Mouse (Mus musculus) neural tube, embryonic 11.5 days (tissue): ENCODE results near the gene Psip1. TPM values are rescaled to one million over a fixed set of nuclear protein-coding genes. Genes with fewer than 3 reads are reported as not detected.
"Not testable (repeated sequence)": the region's sequence is repeated elsewhere in the genome, so short reads cannot be mapped to it uniquely, and the experiment has no call there.

Experiments
- ATAC-seq: fragments of 200-750 bp; cut with Nextera tagmentation; 2 replicates; pipeline ENCODE4 v1.8.0; 2017; ENCODE audit warnings: moderate number of reproducible peaks, mild to moderate bottlenecking, moderate TSS enrichment, moderate library complexity; ENCODE audit not compliant: insufficient read depth, low FRiP score, low TSS enrichment
- DNase-seq: peaks from one replicate; pipeline ENCODE4 v3.0.0-alpha.2; 2015; ENCODE audit warnings: low spot score
- H3K27ac ChIP-seq: fragments of 300-500 bp; sonication (generic); 2 replicates; pipeline ENCODE4 v1.5.1; 2014; ENCODE audit warnings: low read depth, mild to moderate bottlenecking, low read length
- H3K27me3 ChIP-seq: fragments of 300-500 bp; sonication (generic); 2 replicates; pipeline ENCODE4 v1.6.1; 2014; ENCODE audit warnings: mild to moderate bottlenecking, low read length, mixed read lengths; ENCODE audit not compliant: control insufficient read depth, insufficient read depth
- H3K36me3 ChIP-seq: fragments of 300-500 bp; sonication (generic); 2 replicates; pipeline ENCODE4 v1.6.1; 2014; ENCODE audit warnings: mild to moderate bottlenecking, low read length, moderate library complexity, mixed read lengths; ENCODE audit not compliant: control insufficient read depth, insufficient read depth
- H3K4me1 ChIP-seq: fragments of 300-500 bp; sonication (generic); 2 replicates; pipeline ENCODE4 v1.6.1; 2014; ENCODE audit warnings: low read length, mixed read lengths; ENCODE audit not compliant: control insufficient read depth, insufficient read depth
- H3K4me2 ChIP-seq: fragments of 300-500 bp; sonication (generic); 2 replicates; pipeline ENCODE4 v1.6.1; 2014; ENCODE audit warnings: low read depth, mild to moderate bottlenecking, moderate library complexity
- H3K4me3 ChIP-seq: fragments of 300-500 bp; sonication (generic); 2 replicates; pipeline ENCODE4 v1.5.1; 2014; ENCODE audit warnings: low read depth, low read length
- H3K9ac ChIP-seq: fragments of 300-500 bp; sonication (generic); 2 replicates; pipeline ENCODE4 v1.6.1; 2014; ENCODE audit warnings: mild to moderate bottlenecking, low read length
- H3K9me3 ChIP-seq: fragments of 300-500 bp; sonication (generic); 2 replicates; pipeline ENCODE4 v1.6.1; 2016; ENCODE audit warnings: low read length; ENCODE audit not compliant: control insufficient read depth
- WGBS: fragments of 180-500 bp; shearing (Covaris S2); extraction: QIAGEN DNeasy Blood & Tissue Kit; methylation state at CpG from one replicate; pipeline ENCODE4 v1.1.7; 2014; 5-methylcytosine and 5-hydroxymethylcytosine counted together
- polyA plus RNA-seq: library from polyadenylated mRNA; unstranded; fragments of >200 nt; fragmentation: Nextera tagmentation; extraction: Ambion mirVana; gene quantifications from 2 replicates; pipeline ENCODE4 v1.2.1, GENCODE M21; 2014

Psip1 gene
- 348 and 360 TPM in 2 replicates for polyA plus RNA-seq

- peak within 1 kb of the TSS; percentile 98 for H3K27ac ChIP-seq
- DNase-seq (peak; percentile 92), ATAC-seq (peak; percentile 95)
- WGBS: 0% methylated on average over 58 of the region's 86 CpGs
- H3K27me3 ChIP-seq: no peaks in the 10 kb centered on the region
- peaks cover 14% of the 10 kb centered on the region; the same call in 1 of the 2 replicates for H3K4me1 ChIP-seq
- peak within 1 kb of the TSS; percentile 97 for H3K9ac ChIP-seq
- peak within 1 kb of the TSS; percentile 65 for H3K4me2 ChIP-seq
- peaks cover 3% of the 10 kb centered on the region; the same call in 1 of the 2 replicates for H3K36me3 ChIP-seq
- H3K4me3 ChIP-seq: peak within 1 kb of the TSS; percentile 96
- no peaks in the 10 kb centered on the region for H3K9me3 ChIP-seq
These were observed at the start of gene Psip1 for GRCm38 (mm10) chr4:83486117-83486901. Psip1 (minus strand) TSS chr4:83486459.

GRCm38 (mm10) chr4:83534024-83534423 lies 47.8 kb upstream of the Psip1 start:
- DNase-seq: no peak
- no peaks in the 10 kb centered on the region for H3K9me3 ChIP-seq
- 35% methylated on average over 7 of the region's 7 CpGs for WGBS
- no peaks in the 10 kb centered on the region for H3K4me1 ChIP-seq
- H3K9ac ChIP-seq: no peak overlapping the region
- no peak overlapping the region for H3K4me3 ChIP-seq
- H3K27ac ChIP-seq: no peak overlapping the region
- no peaks in the 10 kb centered on the region for H3K36me3 ChIP-seq
- H3K27me3 ChIP-seq: no peaks in the 10 kb centered on the region
- no peak overlapping the region for H3K4me2 ChIP-seq
- no peak for ATAC-seq

- Histone ChIP-seq H3K4me2 (no peak overlapping the region), H3K4me1 (no peaks in the 10 kb centered on the region), H3K27me3 (no peaks in the 10 kb centered on the region), H3K36me3 (no peaks in the 10 kb centered on the region), H3K9ac (no peak overlapping the region), H3K4me3 (no peak overlapping the region), H3K9me3 (no peaks in the 10 kb centered on the region), H3K27ac (no peak overlapping the region)
- WGBS: 68% methylated on average over 9 of the region's 9 CpGs
- DNase-seq (no peak), ATAC-seq (no peak)
These were observed 47.1 kb upstream of the Psip1 start for GRCm38 (mm10) chr4:83533168-83533911.

GRCm38 (mm10) chr4:83530060-83530459 lies 43.8 kb upstream of the Psip1 start:
- not testable (repeated sequence) for H3K27me3 ChIP-seq, H3K36me3 ChIP-seq, H3K4me1 ChIP-seq, H3K4me2 ChIP-seq, H3K9ac ChIP-seq, H3K4me3 ChIP-seq, H3K27ac ChIP-seq, ATAC-seq, DNase-seq, H3K9me3 ChIP-seq
- 79% methylated on average over 4 of the region's 4 CpGs for WGBS

GRCm38 (mm10) chr4:83527921-83528320 lies 41.7 kb upstream of the Psip1 start:
- peaks cover 11% of the 10 kb centered on the region for H3K4me1 ChIP-seq
- ATAC-seq (no peak), DNase-seq (no peak)
- no peaks in the 10 kb centered on the region for H3K9me3 ChIP-seq
- no peak overlapping the region for H3K9ac ChIP-seq
- H3K27ac ChIP-seq: no peak overlapping the region
- no peaks in the 10 kb centered on the region for H3K36me3 ChIP-seq
- H3K27me3 ChIP-seq: no peaks in the 10 kb centered on the region
- no peak overlapping the region for H3K4me3 ChIP-seq
- no peak overlapping the region for H3K4me2 ChIP-seq

- H3K9ac ChIP-seq: no peak overlapping the region
- no peak overlapping the region for H3K27ac ChIP-seq
- ATAC-seq (no peak), DNase-seq (no peak)
- H3K36me3 ChIP-seq: no peaks in the 10 kb centered on the region
- WGBS: 66% methylated on average over 6 of the region's 6 CpGs
- H3K4me2 ChIP-seq: no peak overlapping the region
- no peaks in the 10 kb centered on the region for H3K27me3 ChIP-seq
- no peaks in the 10 kb centered on the region for H3K9me3 ChIP-seq
- H3K4me3 ChIP-seq: no peak overlapping the region
- H3K4me1 ChIP-seq: peaks cover 11% of the 10 kb centered on the region
These were observed 40.7 kb upstream of the Psip1 start for GRCm38 (mm10) chr4:83526988-83527334.

GRCm38 (mm10) chr4:83526270-83526987 lies 40.2 kb upstream of the Psip1 start:
- H3K27me3 ChIP-seq: no peaks in the 10 kb centered on the region
- WGBS: 5% methylated on average over 13 of the region's 13 CpGs
- H3K9ac ChIP-seq: no peak overlapping the region
- no peaks in the 10 kb centered on the region for H3K36me3 ChIP-seq
- H3K4me1 ChIP-seq: peaks cover 11% of the 10 kb centered on the region
- H3K9me3 ChIP-seq: no peaks in the 10 kb centered on the region
- ATAC-seq: no peak
- no peak overlapping the region for H3K27ac ChIP-seq
- H3K4me3 ChIP-seq: peak overlapping the region; percentile 59
- no peak for DNase-seq
- peak overlapping the region; percentile 69 for H3K4me2 ChIP-seq

GRCm38 (mm10) chr4:83525690-83526055 lies 39.4 kb upstream of the Psip1 start:
- peak overlapping the region; percentile 88 for H3K9ac ChIP-seq
- H3K4me3 ChIP-seq: peak overlapping the region; percentile 59
- peaks cover 11% of the 10 kb centered on the region for H3K4me1 ChIP-seq
- 0 out of 2 replicates have a peak overlapping the region, but pooled peaks have one; percentile 29 for H3K27ac ChIP-seq
- no peaks in the 10 kb centered on the region for H3K36me3 ChIP-seq
- peak overlapping the region; percentile 69 for H3K4me2 ChIP-seq
- no peaks in the 10 kb centered on the region for H3K27me3 ChIP-seq
- no peaks in the 10 kb centered on the region for H3K9me3 ChIP-seq
- DNase-seq (no peak), ATAC-seq (peak; percentile 53)
- under 1% methylated on average over 18 of the region's 18 CpGs for WGBS
